12 mouse cellular contexts compared by ENCODE assay signal in the genomic region with DNA sequence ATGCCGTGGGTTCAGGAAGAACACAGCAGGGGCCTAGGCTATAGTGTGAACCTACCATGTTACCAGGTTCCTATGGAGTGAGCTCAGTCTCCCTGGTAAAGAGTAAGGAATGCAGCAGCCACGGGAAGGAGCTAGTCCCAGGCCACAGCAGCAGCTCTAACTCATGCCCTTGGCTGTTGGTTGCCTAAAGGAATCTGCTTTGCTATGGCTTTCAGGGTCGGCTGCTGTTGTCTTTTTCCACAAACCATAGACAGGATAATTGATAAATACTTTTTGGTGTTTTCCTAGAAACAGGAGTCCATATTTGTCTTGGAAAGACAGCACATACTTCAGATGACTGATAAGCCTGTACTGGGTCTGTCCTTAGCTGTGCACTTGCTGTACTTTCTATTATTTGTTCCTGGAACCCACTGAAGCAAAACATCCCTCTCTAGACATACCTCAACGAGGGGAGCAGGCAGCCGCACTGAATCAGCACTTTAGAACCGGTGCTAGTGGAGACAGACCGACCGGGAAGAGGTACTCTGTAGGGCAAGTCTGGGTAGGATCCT.
DNase-seq lines count a peak whose midpoint lies in the region; ATAC-seq and TF ChIP-seq lines count a peak whose summit lies in the region.
"Had no signal": no experiment of that assay in that cellular context is flagged by ENCODE, and none has a peak within 500 bp of the region (broad histone marks: within the 10 kb centered on the region; RNA-seq: fewer than 3 reads in every experiment).

No protein-coding gene starts in this region.

- peak overlapping the region; percentile 24; the same call in 1 of the 2 replicates for H3K27ac ChIP-seq in heart, embryonic 12.5 days (ENCODE audit: poor library complexity, severe bottlenecking)
- peak overlapping the region; percentile 40 for H3K27ac ChIP-seq in heart, embryonic 16.5 days (ENCODE audit: low read length)
- peak overlapping the region; percentile 66 for H3K27ac ChIP-seq in liver, postnatal 0 days (ENCODE audit: low read depth)
- H3K27ac ChIP-seq: limb, embryonic 12.5 days had no signal

- no peaks in the 10 kb centered on the region for H3K27me3 ChIP-seq in heart, embryonic 12.5 days (replicated peaks)
- no peaks in the 10 kb centered on the region for H3K27me3 ChIP-seq in heart, embryonic 16.5 days (ENCODE audit: control insufficient read depth, insufficient read depth, low read length)
- no peaks in the 10 kb centered on the region for H3K27me3 ChIP-seq in liver, postnatal 0 days (ENCODE audit: insufficient read depth, low read length)
- H3K27me3 ChIP-seq: limb, embryonic 12.5 days had no signal

- H3K4me3 ChIP-seq in heart, embryonic 12.5 days: no peak overlapping the region
- no peak overlapping the region for H3K4me3 ChIP-seq in heart, embryonic 16.5 days (ENCODE audit: low read length)
- H3K4me3 ChIP-seq in liver, postnatal 0 days (ENCODE audit: low read depth, low read length): no peak overlapping the region
- H3K4me3 ChIP-seq: limb, embryonic 12.5 days had no signal

- H3K4me1 ChIP-seq in heart, embryonic 12.5 days (replicated peaks): peaks cover 52% of the 10 kb centered on the region
- peaks cover 21% of the 10 kb centered on the region for H3K4me1 ChIP-seq in heart, embryonic 16.5 days (ENCODE audit: control insufficient read depth, insufficient read depth, low read length)
- H3K4me1 ChIP-seq in liver, postnatal 0 days (ENCODE audit: insufficient read depth): peaks cover 66% of the 10 kb centered on the region

- TF ChIP-seq EP300 in liver, postnatal 0 days (IDR thresholded peaks at IDR 0.05; ENCODE audit: low read depth): peak; percentile 52

- DNase-seq in heart, adult 8-10 months (ENCODE audit: low spot score): no peak
- peak; percentile 31 for DNase-seq in NIH3T3 (ENCODE audit: low read depth)
- no peak for DNase-seq in liver, postnatal 0 days
- DNase-seq in adrenal gland, adult 2 months: no peak
- DNase-seq in adrenal gland, postnatal 14 days: no peak
- DNase-seq: cerebellum, adult 9-10 months; forebrain, postnatal 0 days had no signal

- no peaks in the 10 kb centered on the region for H3K9me3 ChIP-seq in heart, embryonic 12.5 days (replicated peaks)
- no peaks in the 10 kb centered on the region for H3K9me3 ChIP-seq in heart, embryonic 16.5 days (replicated peaks; ENCODE audit: control insufficient read depth, low read length)
- no peaks in the 10 kb centered on the region for H3K9me3 ChIP-seq in liver, postnatal 0 days (ENCODE audit: low read length)
- H3K9me3 ChIP-seq: limb, embryonic 12.5 days had no signal

- no peak overlapping the region for H3K9ac ChIP-seq in heart, embryonic 12.5 days
- H3K9ac ChIP-seq in heart, embryonic 16.5 days (ENCODE audit: low read length): no peak overlapping the region; the same call in 1 of the 2 replicates
- H3K9ac ChIP-seq in liver, postnatal 0 days (replicated peaks): no peak overlapping the region
- H3K9ac ChIP-seq: forebrain, postnatal 0 days; limb, embryonic 12.5 days had no signal

- TF ChIP-seq CTCF in liver, postnatal 0 days (IDR thresholded peaks at IDR 0.05; ENCODE audit: low read depth): no peak

- peaks cover 9% of the 10 kb centered on the region; the same call in 1 of the 2 replicates for H3K36me3 ChIP-seq in heart, embryonic 12.5 days
- H3K36me3 ChIP-seq in heart, embryonic 16.5 days (ENCODE audit: control insufficient read depth, insufficient read depth): no peaks in the 10 kb centered on the region
- H3K36me3 ChIP-seq in liver, postnatal 0 days (replicated peaks; ENCODE audit: insufficient read depth, low read length): peaks cover 2% of the 10 kb centered on the region; the same call in 1 of the 2 replicates

- H3K4me2 ChIP-seq in heart, embryonic 12.5 days: no peak overlapping the region
- H3K4me2 ChIP-seq in heart, embryonic 16.5 days (ENCODE audit: low read depth, low read length): no peak overlapping the region
- H3K4me2 ChIP-seq in liver, postnatal 0 days (ENCODE audit: low read depth, low read length): 0 out of 2 replicates have a peak overlapping the region, but pooled peaks have one; percentile 16
- H3K4me2 ChIP-seq: limb, embryonic 12.5 days had no signal

- peak; percentile 23; the same call in 1 of the 2 replicates for ATAC-seq in heart, embryonic 12.5 days (ENCODE audit: insufficient number of reproducible peaks, low FRiP score)
- ATAC-seq in heart, embryonic 16.5 days (replicated peaks; ENCODE audit: extremely low read depth, insufficient read depth, low FRiP score): peak; percentile 47; the same call in 1 of the 2 replicates
- peak; percentile 26 for ATAC-seq in liver, postnatal 0 days
- ATAC-seq in granulocyte monocyte progenitor cell, adult 5-6 weeks (replicated peaks; ENCODE audit: poor library complexity, severe bottlenecking): no peak
- ATAC-seq: activated CD4-positive, CD25-positive, alpha-beta regulatory T cell, adult 4 months; forebrain, postnatal 0 days had no signal

- WGBS in heart, embryonic 12.5 days: 23% methylated on average over 8 of the region's 8 CpGs
- WGBS in heart, embryonic 16.5 days: 25% methylated on average over 8 of the region's 8 CpGs
- WGBS in liver, postnatal 0 days (ENCODE audit: insufficient replicate concordance): 52% methylated on average over 8 of the region's 8 CpGs
